Mouse (Mus musculus): ENCODE data around the gene Snrnp200.

DNA sequence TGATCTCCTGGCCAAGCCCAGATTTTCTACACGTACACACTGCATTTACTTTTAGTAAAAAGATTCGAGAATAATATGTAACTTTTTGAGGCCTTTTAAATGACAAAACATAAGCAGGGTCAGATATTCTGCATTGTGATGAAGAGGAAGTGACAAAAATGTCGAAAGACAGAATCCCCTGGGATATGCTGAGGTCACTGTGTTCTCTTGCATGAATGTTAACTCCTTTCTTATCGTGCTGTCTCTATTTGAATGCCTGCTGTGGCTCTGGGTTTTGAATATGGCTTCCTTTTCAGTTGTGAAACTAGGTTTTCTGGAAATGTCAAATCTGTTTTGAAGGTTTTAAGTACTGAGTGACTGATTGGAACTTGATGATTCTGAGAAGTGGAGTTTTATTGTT lies 42.5 kb upstream of the Snrnp200 start:
- TF ChIP-seq MAX (IDR thresholded peaks at IDR 0.05; ENCODE audit: low read depth) = no peak
- TF ChIP-seq POLR2A (IDR thresholded peaks at IDR 0.05; ENCODE audit: insufficient read length, low read depth) = no peak
- TF ChIP-seq USF1 (IDR thresholded peaks at IDR 0.05; ENCODE audit: low read depth) = no peak
- no peak for TF ChIP-seq TCF12 (IDR thresholded peaks at IDR 0.05; ENCODE audit: insufficient read depth, poor library complexity, severe bottlenecking)
- no peak for TF ChIP-seq REST (IDR thresholded peaks at IDR 0.05; ENCODE audit: insufficient read depth, insufficient read length)
- no peak for TF ChIP-seq SRF (IDR thresholded peaks at IDR 0.05; ENCODE audit: control insufficient read depth, insufficient read length, low read depth)
- TF ChIP-seq MYOD1 (IDR thresholded peaks at IDR 0.05; ENCODE audit: control insufficient read depth in 1 of 3, insufficient read length in 2 of 3, low read depth in 2 of 3) = no peak
- no peak for TF ChIP-seq MYOG (IDR thresholded peaks at IDR 0.05; ENCODE audit: control insufficient read depth in 1 of 3, insufficient read depth in 1 of 3, insufficient read length in 2 of 3, low read depth in 2 of 3)
- TF ChIP-seq POLR2AphosphoS2 (IDR thresholded peaks at IDR 0.05; ENCODE audit: insufficient read length, low read depth) = no peak
- TF ChIP-seq TCF3 (IDR thresholded peaks at IDR 0.05; ENCODE audit: insufficient read length, low read depth) = no peak
- TF ChIP-seq E2F4 (IDR thresholded peaks at IDR 0.05; ENCODE audit: insufficient read depth) = no peak

Data from myocyte (in vitro differentiated cells).